Mouse (Mus musculus) G1E (cell line): ENCODE data around the gene Heatr5a. TPM values are rescaled to one million over a fixed set of nuclear protein-coding genes. Genes with fewer than 3 reads are reported as not detected.

ENCODE experiments used
- ATAC-seq: 2 replicates; pipeline ENCODE4 v1.8.0; 2016; ENCODE audit warnings: mild to moderate bottlenecking; ENCODE audit not compliant: insufficient number of reproducible peaks, poor library complexity, low FRiP score, severe bottlenecking; ENCODE audit errors: extremely low read depth
- DNase-seq: peaks from one replicate; pipeline ENCODE4 v3.0.0; 2012; ENCODE audit warnings: low spot score
- H3K27me3 ChIP-seq: 2 replicates; pipeline ENCODE4 v1.6.1; 2012; ENCODE audit warnings: mild to moderate bottlenecking, low read length, inconsistent platforms; ENCODE audit not compliant: insufficient read depth
- H3K36me3 ChIP-seq: replicated peaks from 2 replicates; pipeline ENCODE3; 2012; ENCODE audit warnings: mild to moderate bottlenecking, inconsistent platforms
- H3K4me1 ChIP-seq: 2 replicates; pipeline ENCODE4 v1.6.1; 2012; ENCODE audit warnings: low read depth, low read length, inconsistent platforms, mixed read lengths; ENCODE audit not compliant: insufficient read depth
- H3K4me3 ChIP-seq: 2 replicates; pipeline ENCODE4 v1.5.1; 2012; ENCODE audit warnings: low read depth, mild to moderate bottlenecking, inconsistent platforms, low read length, moderate library complexity, mixed read lengths
- H3K9me3 ChIP-seq: replicated peaks from 2 replicates; pipeline ENCODE4 v1.6.1; 2012; ENCODE audit warnings: inconsistent platforms
- CTCF ChIP-seq: IDR thresholded peaks from 2 replicates; pipeline ENCODE4 v1.5.1; 2012; ENCODE audit warnings: low read depth, low read length, inconsistent platforms, mixed read lengths
- GATA1 ChIP-seq: IDR thresholded peaks from 2 replicates; pipeline ENCODE4 v1.6.1; 2012; ENCODE audit warnings: borderline replicate concordance, low read length, inconsistent platforms, mixed read lengths
- GATA2 ChIP-seq: IDR thresholded peaks from 2 replicates; pipeline ENCODE4 v1.6.1; 2012; ENCODE audit warnings: low read depth, low read length, inconsistent platforms, borderline replicate concordance
- POLR2AphosphoS5 ChIP-seq: IDR thresholded peaks from 2 replicates; pipeline ENCODE4 v1.6.1; 2012; ENCODE audit warnings: low read depth, low read length, inconsistent platforms; ENCODE audit not compliant: insufficient replicate concordance
- TAL1 ChIP-seq: conservative IDR thresholded peaks from 2 replicates; pipeline ENCODE4 v1.6.1; 2012; ENCODE audit warnings: low read depth, low read length, inconsistent platforms, mixed read lengths
- polyA plus RNA-seq: library from polyadenylated mRNA; stranded (reverse); fragments of >175 nt; gene quantifications from 2 replicates; pipeline ENCODE4 v1.2.3, GENCODE M21; 2012
- total RNA-seq, 2 experiments: library from RNA; stranded (forward) in 1 of 2; stranded (reverse) in 1 of 2; fragments of 200-1000 nt in 1 of 2; fragments of >200 nt in 1 of 2; fragmentation: Nextera tagmentation in 1 of 2; gene quantifications; 2 replicates each; pipeline ENCODE4 v1.2.3; 2014 to 2017

Gene Heatr5a
- total and polyA plus RNA-seq, 3 experiments, result 15.1 to 146 (median 70.0) TPM

- DNase-seq, result no peak
- H3K27me3 ChIP-seq, result no peaks in the 10 kb centered on the region
- TF ChIP-seq POLR2AphosphoS5 (no peak), CTCF (no peak), GATA2 (no peak), GATA1 (no peak), TAL1 (no peak)
- peaks cover 5% of the 10 kb centered on the region for H3K4me1 ChIP-seq
- no peak for ATAC-seq
- peaks cover 91% of the 10 kb centered on the region for H3K36me3 ChIP-seq
- no peak overlapping the region for H3K4me3 ChIP-seq
- no peaks in the 10 kb centered on the region for H3K9me3 ChIP-seq
Measured at GRCm38 (mm10) chr12:51881775-51882174, 89.3 kb downstream of the Heatr5a start.

GRCm38 (mm10) chr12:51871446-51872144 is 99.5 kb downstream of the Heatr5a start:
- no peak for TF ChIP-seq POLR2AphosphoS5
- TF ChIP-seq CTCF, result no peak
- TF ChIP-seq GATA2, result no peak
- no peak for TF ChIP-seq TAL1
- no peak for TF ChIP-seq GATA1
- peaks cover 40% of the 10 kb centered on the region for H3K4me1 ChIP-seq

GRCm38 (mm10) chr12:51869511-51869910 is 101.6 kb downstream of the Heatr5a start:
- H3K27me3 ChIP-seq, result no peaks in the 10 kb centered on the region
- ATAC-seq, result no peak

More at GRCm38 (mm10) chr12:51871446-51872144, 99.5 kb downstream of the Heatr5a start:
- Histone ChIP-seq H3K4me3 (peak overlapping the region; percentile 22; the same call in 1 of the 2 replicates), H3K9me3 (peaks cover 6% of the 10 kb centered on the region), H3K27me3 (no peaks in the 10 kb centered on the region), H3K36me3 (peaks cover 32% of the 10 kb centered on the region)
- ATAC-seq, result peak; percentile 68
- DNase-seq, result peak; percentile 61

GRCm38 (mm10) chr12:51867076-51867475 is 104.0 kb downstream of the Heatr5a start:
- TF ChIP-seq TAL1 (no peak), CTCF (no peak), GATA1 (no peak), GATA2 (no peak)
- Histone ChIP-seq H3K36me3 (peaks cover 4% of the 10 kb centered on the region), H3K4me3 (no peak overlapping the region), H3K9me3 (peaks cover 6% of the 10 kb centered on the region), H3K27me3 (no peaks in the 10 kb centered on the region), H3K4me1 (peaks cover 49% of the 10 kb centered on the region)
- ATAC-seq (no peak), DNase-seq (no peak)

More at GRCm38 (mm10) chr12:51869511-51869910, 101.6 kb downstream of the Heatr5a start:
- no peak for DNase-seq
- H3K4me3 ChIP-seq, result no peak overlapping the region
- peaks cover 59% of the 10 kb centered on the region for H3K4me1 ChIP-seq
- H3K9me3 ChIP-seq, result peaks cover 6% of the 10 kb centered on the region
- TF ChIP-seq GATA1 (no peak), CTCF (no peak), TAL1 (no peak), GATA2 (no peak), POLR2AphosphoS5 (no peak)
- H3K36me3 ChIP-seq, result peaks cover 18% of the 10 kb centered on the region

- no peak for DNase-seq
- Histone ChIP-seq H3K9me3 (peaks cover 6% of the 10 kb centered on the region), H3K4me1 (peaks cover 45% of the 10 kb centered on the region), H3K4me3 (no peak overlapping the region), H3K27me3 (no peaks in the 10 kb centered on the region), H3K36me3 (peaks cover 4% of the 10 kb centered on the region)
- no peak for ATAC-seq
- TF ChIP-seq POLR2AphosphoS5 (no peak), GATA2 (no peak), GATA1 (no peak), CTCF (no peak), TAL1 (no peak)
Measured at GRCm38 (mm10) chr12:51866226-51866910, 104.8 kb downstream of the Heatr5a start.

GRCm38 (mm10) chr12:51865790-51866179 is 105.3 kb downstream of the Heatr5a start:
- Histone ChIP-seq H3K4me1 (peaks cover 45% of the 10 kb centered on the region), H3K4me3 (no peak overlapping the region), H3K27me3 (no peaks in the 10 kb centered on the region), H3K36me3 (peaks cover 3% of the 10 kb centered on the region), H3K9me3 (peaks cover 3% of the 10 kb centered on the region)
- TF ChIP-seq CTCF (no peak), GATA1 (no peak), TAL1 (no peak), GATA2 (no peak), POLR2AphosphoS5 (no peak)
- DNase-seq, result no peak
- ATAC-seq, result no peak; the same call in 1 of the 2 replicates
